Mouse (Mus musculus) megakaryocyte-erythroid progenitor cell, adult 5 weeks (primary cell): ENCODE results near the gene Ptpn20. TPM values are rescaled to one million over a fixed set of nuclear protein-coding genes. Genes with fewer than 3 reads are reported as not detected.

Experiments
- polyA plus RNA-seq: library from polyadenylated mRNA; stranded (reverse); fragments of >175 nt; gene quantifications from 2 replicates; pipeline ENCODE4 v1.2.3, GENCODE M21; 2012

Gene Ptpn20
- not detected in 2 replicates for polyA plus RNA-seq

GRCm38 (mm10) chr14:33588951-33589350, at the start of gene Ptpn20:
Gene Ptpn20, plus strand, starts transcription at chr14:33589207.

Other genes starting within 250 kb of the Ptpn20 start
- gene Mapk8, start 142.0 kb upstream of the Ptpn20 start, polyA plus RNA-seq = 10.3 and 12.2 TPM in 2 replicates
- not detected in 2 replicates for gene Frmpd2, start 117.5 kb upstream of the Ptpn20 start, polyA plus RNA-seq